Mouse (Mus musculus): Measurements from ENCODE around the gene Duox2. TPM values are rescaled to one million over a fixed set of nuclear protein-coding genes. Genes with fewer than 3 reads are reported as not detected.

Duox2 gene
- total RNA-seq, 4 experiments from 2014 or later: 0.07 to 0.24 (median 0.18) TPM; not detected in 1

DNA sequence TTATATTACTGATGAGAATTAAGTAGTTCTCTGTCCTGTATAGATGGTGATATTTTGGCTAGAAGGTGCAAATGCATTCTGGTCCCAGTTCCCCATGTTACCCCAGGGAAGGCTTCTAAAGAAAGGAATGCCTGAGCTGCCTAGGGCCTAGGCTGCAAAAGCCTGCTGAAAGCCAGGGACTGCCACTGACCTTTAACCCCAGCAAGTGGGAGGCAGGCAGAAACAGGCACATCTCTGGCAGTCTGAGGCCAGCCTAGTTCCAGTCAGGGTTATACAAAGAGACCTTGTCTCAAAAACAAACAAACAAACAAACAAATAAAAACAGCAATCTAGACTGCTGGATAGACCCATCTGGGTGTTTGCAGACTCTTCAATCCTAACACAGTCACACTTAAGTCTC, 57.5 kb downstream of the Duox2 start:
- DNase-seq (ENCODE audit: low spot score in 2 of 2): no peak

DNA sequence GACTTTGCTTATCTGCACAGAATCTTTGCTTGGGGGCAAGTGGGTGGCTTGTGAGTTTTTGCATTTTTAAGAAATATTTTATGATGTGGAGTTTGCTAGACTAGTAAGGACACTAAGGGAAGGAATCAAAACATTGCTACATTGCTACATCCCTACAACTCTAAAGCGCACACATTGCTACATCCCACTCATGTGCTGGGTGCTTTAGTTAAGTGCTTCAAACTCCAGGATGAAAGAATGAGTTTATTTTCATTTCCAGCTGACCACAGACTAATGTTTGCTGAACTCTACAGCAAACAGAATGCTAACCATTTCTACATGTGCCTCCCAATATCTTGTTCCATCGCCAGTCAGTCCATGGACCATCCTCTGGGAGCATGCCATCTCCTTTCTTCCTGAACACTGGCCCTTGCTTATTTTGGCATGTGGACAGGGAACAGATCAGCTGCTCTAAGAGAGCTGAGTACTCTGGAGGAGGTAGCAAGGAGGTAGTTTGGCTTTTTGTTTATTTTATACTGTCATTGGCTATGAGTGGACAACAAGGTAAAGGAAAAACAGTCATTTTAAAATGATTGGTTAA, 60.3 kb downstream of the Duox2 start:
- no peak for DNase-seq (ENCODE audit: low spot score in 2 of 2)

DNA sequence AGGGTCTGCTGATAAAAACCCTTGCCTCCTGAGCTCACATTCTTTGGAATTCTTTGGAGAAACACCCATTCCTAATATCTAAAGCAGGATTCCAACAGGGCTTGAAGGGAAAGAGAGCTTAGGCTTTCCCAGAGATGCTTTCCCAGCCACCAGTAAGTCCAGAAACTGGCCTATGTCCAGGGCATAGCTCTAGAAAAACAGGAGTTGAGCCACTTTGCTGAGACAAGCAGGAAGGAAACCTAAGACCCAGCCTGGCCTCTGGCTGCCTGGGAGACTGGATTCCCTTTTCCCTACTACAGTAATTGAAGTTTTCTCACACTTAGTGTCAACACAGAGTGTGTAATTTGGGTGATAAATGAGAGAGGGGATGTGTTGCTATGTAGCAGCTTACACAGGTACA, 61.9 kb downstream of the Duox2 start:
- no peak for DNase-seq (ENCODE audit: low spot score in 2 of 2)

DNA sequence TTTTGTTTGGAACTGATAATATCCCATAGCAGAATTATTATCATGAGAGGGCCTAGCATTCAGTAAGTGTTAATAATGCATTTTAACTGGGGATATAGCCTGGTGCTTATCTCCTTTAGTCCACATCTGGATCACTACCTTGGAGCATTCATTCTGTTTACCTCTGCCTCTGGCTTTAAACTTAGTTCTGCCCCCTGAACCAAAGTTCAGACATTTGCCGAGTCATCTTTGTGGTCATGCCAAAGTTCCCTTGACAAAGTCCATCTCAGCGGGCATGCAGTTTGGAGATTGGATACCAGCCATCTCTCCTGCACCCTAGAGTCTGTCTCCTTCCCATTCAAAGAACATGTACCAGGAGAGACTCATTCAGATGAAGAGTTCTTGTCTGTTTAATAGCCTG, 62.8 kb downstream of the Duox2 start:
- no peak for DNase-seq (ENCODE audit: low spot score in 2 of 2)

DNA sequence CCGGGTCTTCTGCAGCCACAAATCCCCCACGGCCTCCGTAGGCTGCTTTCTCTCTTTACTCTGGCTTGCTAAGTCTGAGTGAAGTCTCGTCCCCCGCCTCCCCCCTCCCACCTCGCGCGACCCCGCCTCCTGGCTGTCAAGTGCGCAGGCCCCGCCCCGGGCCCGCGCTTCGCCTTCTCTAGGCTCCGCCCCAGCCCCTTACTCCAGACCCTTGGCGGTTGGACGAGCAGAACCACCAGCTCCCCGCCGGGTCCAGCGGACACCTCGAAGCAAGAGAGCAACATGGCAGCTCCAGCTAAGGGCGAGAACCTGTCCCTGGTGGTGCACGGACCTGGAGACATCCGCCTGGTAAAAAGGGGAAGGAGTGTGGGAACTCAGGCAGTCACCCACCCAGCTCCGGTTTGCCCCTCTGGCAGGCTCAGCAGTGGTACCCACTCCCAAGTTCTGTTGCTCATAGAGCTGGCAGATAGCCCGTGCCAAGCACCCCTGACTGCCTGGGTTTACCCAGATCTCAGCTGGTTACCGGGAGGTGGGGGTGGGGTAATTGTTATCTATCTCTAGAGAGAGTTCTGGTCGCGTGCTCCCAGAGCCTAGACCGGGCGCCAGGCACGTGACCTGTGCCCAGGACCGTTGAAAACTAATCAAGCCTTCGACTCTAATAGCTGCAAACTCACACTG, 63.5 kb downstream of the Duox2 start, which contains the start of gene Sord:
Gene Sord, plus strand, starts transcription at position 139 of the 678 bp plus-strand sequence.
- DNase-seq (ENCODE audit: low spot score in 2 of 2): peak; percentile 42 to 70

DNA sequence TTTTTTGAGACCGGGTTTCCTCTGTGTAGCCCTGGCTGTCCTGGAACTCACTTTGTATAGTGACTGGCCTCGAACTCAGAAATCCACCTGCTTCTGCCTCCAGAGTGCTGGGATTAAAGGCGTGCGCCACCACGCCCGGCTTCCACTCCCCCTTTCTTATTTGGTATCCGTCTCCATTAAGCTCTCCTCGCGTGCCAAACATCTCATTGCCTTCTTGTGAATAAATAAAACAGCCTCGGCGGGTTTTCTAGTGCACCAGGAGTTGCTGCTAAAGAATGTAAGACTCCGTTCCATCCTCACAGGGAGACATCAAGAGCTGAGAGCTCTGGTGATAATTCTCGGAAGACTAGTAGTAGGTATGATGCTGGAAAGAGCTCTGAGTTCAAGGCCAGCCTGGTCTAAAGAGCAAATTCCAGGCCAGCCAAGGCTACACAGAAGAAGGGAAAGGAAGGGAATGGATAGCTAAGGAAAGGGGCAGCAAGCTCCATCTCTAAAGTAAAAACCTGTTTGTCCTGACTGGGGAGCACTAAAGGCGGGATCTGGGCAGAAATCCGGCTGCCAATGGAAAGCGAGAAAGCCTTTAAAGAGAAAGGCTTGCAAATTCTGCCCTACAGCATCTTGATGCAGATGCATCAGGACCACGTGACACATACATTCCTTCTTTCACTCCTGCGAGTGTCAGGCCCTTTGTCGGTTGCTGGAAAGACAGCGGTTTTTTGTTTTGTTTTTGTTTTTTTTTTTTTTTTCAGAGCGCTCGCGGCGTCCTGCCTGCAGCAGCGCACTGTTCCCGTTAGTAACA, 64.3 kb downstream of the Duox2 start:
- peak in 1 of 2 experiments; percentile 5 for DNase-seq (ENCODE audit: low spot score in 2 of 2)

DNA sequence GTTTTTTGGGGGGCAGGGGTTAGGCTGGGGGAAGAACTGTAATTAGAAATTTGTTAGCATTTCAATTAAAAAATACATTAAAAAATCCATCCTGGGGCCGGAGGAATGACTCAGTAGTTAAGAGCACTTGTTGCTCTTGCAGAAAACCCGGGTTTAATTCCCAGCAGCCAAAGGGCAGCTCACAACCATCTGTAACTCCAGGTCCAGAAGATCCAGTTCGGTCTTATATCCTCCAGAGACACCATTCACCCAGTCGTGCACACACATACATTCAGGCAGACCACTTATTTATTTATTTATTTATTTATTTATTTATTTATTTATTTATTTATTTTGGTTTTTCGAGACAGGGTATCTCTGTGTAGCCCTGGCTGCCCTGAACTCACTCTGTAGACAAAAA, 64.9 kb downstream of the Duox2 start:
- DNase-seq (ENCODE audit: low spot score in 2 of 2): no peak

DNA sequence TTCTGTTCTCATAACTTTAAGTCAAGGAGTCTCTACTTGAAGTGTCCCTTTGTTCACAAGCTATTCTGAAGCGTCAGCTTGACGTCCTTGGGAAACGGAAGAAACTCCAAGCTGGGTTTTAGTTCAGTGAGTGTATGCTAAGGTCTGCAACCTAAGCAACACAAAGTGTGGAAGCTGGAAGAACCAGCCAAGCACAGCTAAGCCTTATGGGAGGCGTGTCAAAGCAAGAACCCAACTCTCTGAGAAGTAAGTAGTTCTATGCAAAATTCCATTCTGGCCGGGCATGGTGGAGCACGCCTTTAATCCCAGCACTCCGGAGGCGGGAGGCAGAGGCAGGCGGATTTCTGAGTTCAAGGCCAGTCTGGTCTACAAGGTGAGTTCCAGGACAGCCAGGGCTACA, 66.6 kb downstream of the Duox2 start:
- no peak for DNase-seq (ENCODE audit: low spot score in 2 of 2)

DNA sequence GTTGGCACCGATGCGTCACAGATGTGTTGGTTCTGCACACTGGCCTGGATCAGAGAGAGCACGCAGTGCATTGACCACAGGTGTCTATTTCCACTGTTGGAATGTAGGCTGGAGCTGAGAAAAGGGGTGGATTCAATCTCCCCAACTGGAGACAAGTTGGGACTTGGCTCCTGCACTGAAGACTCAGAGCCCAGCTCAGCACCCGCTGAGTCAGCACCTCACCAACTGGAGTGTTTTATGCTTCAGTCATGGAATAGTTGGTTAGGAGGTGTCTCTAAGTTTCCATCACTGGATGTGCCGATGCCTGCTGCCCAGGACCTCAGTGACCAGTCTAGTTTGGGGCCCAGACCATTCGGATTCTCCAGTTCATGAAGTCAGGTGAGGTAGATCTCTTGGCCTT, 67.9 kb downstream of the Duox2 start:
- no peak for DNase-seq (ENCODE audit: low spot score in 2 of 2)

Other genes starting within 250 kb of the Duox2 start
- gene Spg11, start 180.1 kb downstream of the Duox2 start, total RNA-seq (2022): 1 to 10 TPM; 5.4 to 6.4 (median 6.1) TPM
- 100 to 1,000 TPM in 1 of 4 experiments, 10 to 100 TPM in 3; 54.2 to 107 (median 77.1) TPM for gene B2m, start 150.8 kb downstream of the Duox2 start, total RNA-seq (2022)
- gene Trim69, start 137.7 kb downstream of the Duox2 start, total RNA-seq (2022): not detected
- not detected for gene Patl2, start 112.3 kb downstream of the Duox2 start, total RNA-seq (2022)
- not detected for gene Terb2, start 112.2 kb downstream of the Duox2 start, total RNA-seq (2022)
- 10 to 100 TPM; 63.0 to 69.8 (median 66.5) TPM for gene Sord, start 63.7 kb downstream of the Duox2 start, total RNA-seq (2022)
- gene Duoxa2, start 451 bp upstream of the Duox2 start, total RNA-seq (2022): not detected
- under 1 TPM in 3 of 4 experiments, not detected in 1; 0.48 to 0.63 (median 0.62) TPM for gene Duoxa1, start 15.3 kb upstream of the Duox2 start, total RNA-seq (2022)
- under 1 TPM; 0.19 to 0.38 (median 0.29) TPM for gene Duox1, start 17.2 kb upstream of the Duox2 start, total RNA-seq (2022)
- 1 to 10 TPM; 1.3 to 1.9 (median 1.4) TPM for gene Shf, start 70.7 kb upstream of the Duox2 start, total RNA-seq (2022)
- 1 to 10 TPM; 4.6 to 5.7 (median 5.2) TPM for gene Slc28a2, start 128.0 kb upstream of the Duox2 start, total RNA-seq (2022)
- gene Gm14085, start 186.5 kb upstream of the Duox2 start, total RNA-seq (2022): under 1 TPM in 2 of 4 experiments, not detected in 2; 0.10 to 0.13 TPM

All from gastrocnemius, adult 8-10 months (tissue).